Mouse (Mus musculus): ENCODE results near the gene Grid1. TPM values are rescaled to one million over a fixed set of nuclear protein-coding genes. Genes with fewer than 3 reads are reported as not detected.

Grid1 gene
- total and polyA plus RNA-seq, 2 experiments, result 0.46 to 0.55 TPM

- H3K79me2 ChIP-seq (ENCODE audit: control insufficient read depth, insufficient read depth, low read length), result no peaks in the 10 kb centered on the region
- no peak overlapping the region for H3K4me3 ChIP-seq (ENCODE audit: insufficient read depth, low read depth, low read length)
- no peak for DNase-seq (ENCODE audit: extremely low read depth, low read depth, low spot score)
- no peak overlapping the region for H3K9ac ChIP-seq (ENCODE audit: low read depth, low read length)
- H3K27ac ChIP-seq (replicated peaks; ENCODE audit: insufficient read depth, low read depth, low read length), result no peak overlapping the region
- no peak for TF ChIP-seq POLR2A (IDR thresholded peaks at IDR 0.05; ENCODE audit: extremely low read depth, insufficient read depth, low read length)
- TF ChIP-seq CTCF (IDR thresholded peaks at IDR 0.05; ENCODE audit: low read depth, low read length), result no peak
- no peaks in the 10 kb centered on the region for H3K36me3 ChIP-seq (ENCODE audit: control insufficient read depth, insufficient read depth, low read length)
- 86% methylated on average over 3 of the region's 3 CpGs for WGBS
- H3K4me1 ChIP-seq (ENCODE audit: control insufficient read depth, insufficient read depth, low read length), result no peaks in the 10 kb centered on the region
- no peaks in the 10 kb centered on the region for H3K27me3 ChIP-seq (ENCODE audit: control insufficient read depth, insufficient read depth, low read length)
Observed at GRCm38 (mm10) chr14:35374374-35374773, 554.5 kb downstream of the Grid1 start.

- Histone ChIP-seq H3K36me3 (ENCODE audit: control insufficient read depth, insufficient read depth, low read length) (no peaks in the 10 kb centered on the region), H3K27ac (replicated peaks; ENCODE audit: insufficient read depth, low read depth, low read length) (no peak overlapping the region), H3K79me2 (ENCODE audit: control insufficient read depth, insufficient read depth, low read length) (no peaks in the 10 kb centered on the region), H3K9ac (ENCODE audit: low read depth, low read length) (no peak overlapping the region), H3K27me3 (ENCODE audit: control insufficient read depth, insufficient read depth, low read length) (no peaks in the 10 kb centered on the region), H3K4me1 (ENCODE audit: control insufficient read depth, insufficient read depth, low read length) (no peaks in the 10 kb centered on the region), H3K4me3 (ENCODE audit: insufficient read depth, low read depth, low read length) (no peak overlapping the region)
- WGBS, result 75% methylated on average over 4 of the region's 4 CpGs
- no peak for DNase-seq (ENCODE audit: extremely low read depth, low read depth, low spot score)
- no peak for TF ChIP-seq POLR2A (IDR thresholded peaks at IDR 0.05; ENCODE audit: extremely low read depth, insufficient read depth, low read length)
- no peak for TF ChIP-seq CTCF (IDR thresholded peaks at IDR 0.05; ENCODE audit: low read depth, low read length)
Observed at GRCm38 (mm10) chr14:35393591-35393990, 573.7 kb downstream of the Grid1 start.

GRCm38 (mm10) chr14:35404249-35404908, 584.5 kb downstream of the Grid1 start:
- H3K9ac ChIP-seq (ENCODE audit: low read depth, low read length), result no peak overlapping the region
- no peak overlapping the region for H3K27ac ChIP-seq (replicated peaks; ENCODE audit: insufficient read depth, low read depth, low read length)
- DNase-seq (ENCODE audit: extremely low read depth, low read depth, low spot score), result no peak
- H3K27me3 ChIP-seq (ENCODE audit: control insufficient read depth, insufficient read depth, low read length), result no peaks in the 10 kb centered on the region
- no peaks in the 10 kb centered on the region for H3K79me2 ChIP-seq (ENCODE audit: control insufficient read depth, insufficient read depth, low read length)
- WGBS, result 82% methylated on average over 3 of the region's 3 CpGs
- no peaks in the 10 kb centered on the region for H3K4me1 ChIP-seq (ENCODE audit: control insufficient read depth, insufficient read depth, low read length)
- TF ChIP-seq CTCF (IDR thresholded peaks at IDR 0.05; ENCODE audit: low read depth, low read length) (no peak), POLR2A (IDR thresholded peaks at IDR 0.05; ENCODE audit: extremely low read depth, insufficient read depth, low read length) (no peak)
- H3K36me3 ChIP-seq (ENCODE audit: control insufficient read depth, insufficient read depth, low read length), result no peaks in the 10 kb centered on the region
- H3K4me3 ChIP-seq (ENCODE audit: insufficient read depth, low read depth, low read length), result no peak overlapping the region

GRCm38 (mm10) chr14:35430259-35430658, 610.4 kb downstream of the Grid1 start:
- H3K4me1 ChIP-seq (ENCODE audit: control insufficient read depth, insufficient read depth, low read length), result no peaks in the 10 kb centered on the region
- no peak overlapping the region for H3K4me3 ChIP-seq (ENCODE audit: insufficient read depth, low read depth, low read length)
- TF ChIP-seq POLR2A (IDR thresholded peaks at IDR 0.05; ENCODE audit: extremely low read depth, insufficient read depth, low read length) (no peak), CTCF (IDR thresholded peaks at IDR 0.05; ENCODE audit: low read depth, low read length) (no peak)
- H3K9ac ChIP-seq (ENCODE audit: low read depth, low read length), result no peak overlapping the region
- H3K27ac ChIP-seq (replicated peaks; ENCODE audit: insufficient read depth, low read depth, low read length), result no peak overlapping the region
- H3K27me3 ChIP-seq (ENCODE audit: control insufficient read depth, insufficient read depth, low read length), result no peaks in the 10 kb centered on the region
- no peaks in the 10 kb centered on the region for H3K36me3 ChIP-seq (ENCODE audit: control insufficient read depth, insufficient read depth, low read length)
- no peak for DNase-seq (ENCODE audit: extremely low read depth, low read depth, low spot score)
- H3K79me2 ChIP-seq (ENCODE audit: control insufficient read depth, insufficient read depth, low read length), result no peaks in the 10 kb centered on the region
- 75% methylated on average over 2 of the region's 2 CpGs for WGBS

GRCm38 (mm10) chr14:35453702-35454101, 633.8 kb downstream of the Grid1 start:
- H3K27me3 ChIP-seq (ENCODE audit: control insufficient read depth, insufficient read depth, low read length), result no peaks in the 10 kb centered on the region
- no peak for DNase-seq (ENCODE audit: extremely low read depth, low read depth, low spot score)
- no peak overlapping the region for H3K4me3 ChIP-seq (ENCODE audit: insufficient read depth, low read depth, low read length)
- TF ChIP-seq CTCF (IDR thresholded peaks at IDR 0.05; ENCODE audit: low read depth, low read length), result no peak
- TF ChIP-seq POLR2A (IDR thresholded peaks at IDR 0.05; ENCODE audit: extremely low read depth, insufficient read depth, low read length), result no peak
- no peaks in the 10 kb centered on the region for H3K36me3 ChIP-seq (ENCODE audit: control insufficient read depth, insufficient read depth, low read length)
- H3K79me2 ChIP-seq (ENCODE audit: control insufficient read depth, insufficient read depth, low read length), result no peaks in the 10 kb centered on the region
- no peak overlapping the region for H3K27ac ChIP-seq (replicated peaks; ENCODE audit: insufficient read depth, low read depth, low read length)
- 91% methylated on average over 7 of the region's 7 CpGs for WGBS
- H3K4me1 ChIP-seq (ENCODE audit: control insufficient read depth, insufficient read depth, low read length), result no peaks in the 10 kb centered on the region
- H3K9ac ChIP-seq (ENCODE audit: low read depth, low read length), result no peak overlapping the region

- H3K4me3 ChIP-seq (ENCODE audit: insufficient read depth, low read depth, low read length), result no peak overlapping the region
- H3K79me2 ChIP-seq (ENCODE audit: control insufficient read depth, insufficient read depth, low read length), result no peaks in the 10 kb centered on the region
- DNase-seq (ENCODE audit: extremely low read depth, low read depth, low spot score), result no peak
- no peaks in the 10 kb centered on the region for H3K4me1 ChIP-seq (ENCODE audit: control insufficient read depth, insufficient read depth, low read length)
- no peak overlapping the region for H3K9ac ChIP-seq (ENCODE audit: low read depth, low read length)
- no peaks in the 10 kb centered on the region for H3K27me3 ChIP-seq (ENCODE audit: control insufficient read depth, insufficient read depth, low read length)
- 80% methylated on average over 6 of the region's 6 CpGs for WGBS
- no peak overlapping the region for H3K27ac ChIP-seq (replicated peaks; ENCODE audit: insufficient read depth, low read depth, low read length)
- no peak for TF ChIP-seq CTCF (IDR thresholded peaks at IDR 0.05; ENCODE audit: low read depth, low read length)
- TF ChIP-seq POLR2A (IDR thresholded peaks at IDR 0.05; ENCODE audit: extremely low read depth, insufficient read depth, low read length), result no peak
- H3K36me3 ChIP-seq (ENCODE audit: control insufficient read depth, insufficient read depth, low read length), result no peaks in the 10 kb centered on the region
Observed at GRCm38 (mm10) chr14:35468254-35468653, 648.3 kb downstream of the Grid1 start.
